Mouse (Mus musculus) spleen, adult 2 months (tissue): ENCODE data around the gene Arhgef10l.

ENCODE experiments used
- CTCF ChIP-seq: fragments of 200-500 bp; IDR thresholded peaks from 2 replicates; pipeline ENCODE4 v1.5.1; 2011; ENCODE audit warnings: mild to moderate bottlenecking, inconsistent platforms; ENCODE audit not compliant: insufficient read depth, insufficient read length, insufficient replicate concordance; ENCODE audit errors: extremely low read depth
- POLR2A ChIP-seq: fragments of 200-500 bp; IDR thresholded peaks from 2 replicates; pipeline ENCODE4 v1.6.1; 2011; ENCODE audit warnings: low read depth, low read length, inconsistent platforms

DNA sequence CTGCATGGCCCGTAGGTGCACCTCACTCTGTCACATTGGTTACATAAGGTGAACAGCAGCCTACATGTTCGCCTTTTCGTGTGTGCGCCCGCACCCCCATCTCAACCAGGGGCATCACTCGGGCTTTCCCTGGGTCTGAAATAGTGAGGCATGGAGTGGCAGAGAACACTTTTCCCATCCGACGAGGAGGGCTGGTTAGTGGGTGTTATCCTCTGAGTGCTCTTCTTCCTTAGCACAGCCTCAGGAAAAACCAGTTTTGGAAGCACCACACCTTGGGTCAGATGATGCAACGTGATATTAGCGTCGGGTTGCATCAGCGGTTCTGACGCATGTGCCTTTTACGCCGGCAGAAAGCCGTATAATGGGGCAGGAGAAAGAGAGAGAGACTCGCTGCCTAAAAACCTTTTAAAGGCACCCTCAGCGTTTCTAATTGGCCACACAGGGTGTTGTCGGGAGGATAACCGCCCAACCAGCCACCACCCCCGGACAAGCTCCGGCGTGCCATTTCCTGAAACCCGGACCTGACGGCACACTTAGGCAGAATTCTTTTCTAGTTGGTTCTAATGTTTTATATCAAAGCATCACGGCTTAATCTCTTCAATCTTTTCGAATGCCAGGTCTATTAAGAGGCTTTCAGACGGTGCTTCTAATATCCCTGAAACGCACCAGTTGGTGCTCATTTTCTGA, 33.8 kb upstream of the Arhgef10l start:
- TF ChIP-seq CTCF (no peak), POLR2A (no peak; the same call in 1 of the 2 replicates)
